Mouse (Mus musculus): ENCODE data around the gene Zfp575. TPM values are rescaled to one million over a fixed set of nuclear protein-coding genes. Genes with fewer than 3 reads are reported as not detected.
A peak's percentile ranks its signal among the peaks of the same experiment; 100 is the strongest.

Zfp575 gene
- total and polyA plus RNA-seq, 2 experiments from 2014 or later: 3.2 to 28.3 TPM

DNA sequence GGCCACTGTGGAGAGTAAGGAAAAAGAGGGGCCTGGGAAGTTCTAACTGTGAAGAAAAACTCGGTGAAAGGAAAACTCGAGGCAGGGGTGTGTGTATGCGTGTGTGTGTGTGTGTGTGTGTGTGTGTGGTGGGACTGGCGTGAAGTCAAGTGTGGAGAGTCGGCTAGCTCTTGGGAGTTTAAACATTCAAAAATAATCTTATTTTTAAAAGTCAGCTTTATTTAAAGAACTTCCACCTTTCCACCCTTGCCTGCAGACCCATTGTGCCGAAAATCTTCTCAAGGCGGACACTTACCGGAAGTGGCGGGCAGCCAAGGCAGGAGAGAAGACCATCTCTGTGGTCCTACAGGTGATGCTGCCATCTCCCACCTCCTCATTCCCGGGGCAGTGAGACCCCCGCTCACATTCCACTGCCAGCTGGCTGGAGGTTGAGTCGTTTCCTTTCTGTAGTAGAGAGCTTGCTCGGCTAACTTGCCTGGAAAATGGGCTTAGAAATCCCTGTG is 39.9 kb downstream of the Zfp575 start:
- 27% methylated on average over 13 of the region's 13 CpGs for whole genome bisulfite sequencing
- H3K9ac ChIP-seq (replicated peaks; ENCODE audit: low read length, poor library complexity, severe bottlenecking): peak overlapping the region; percentile 74
- no peaks in the 10 kb centered on the region for H3K9me3 ChIP-seq (ENCODE audit: low read length)
- ATAC-seq (ENCODE audit: low FRiP score) (peak; percentile 7; the same call in 1 of the 2 replicates), DNase-seq (ENCODE audit: low spot score) (no peak)
- H3K4me2 ChIP-seq (ENCODE audit: low read depth, low read length, poor library complexity, severe bottlenecking): peak overlapping the region; percentile 71
- H3K36me3 ChIP-seq (ENCODE audit: insufficient read depth, low read length): 0 out of 2 replicates have a peak, but pooled peaks cover 4% of the 10 kb centered on the region
- peaks cover 8% of the 10 kb centered on the region; the same call in 1 of the 2 replicates for H3K4me1 ChIP-seq (ENCODE audit: insufficient read depth, low read length)
- H3K27ac ChIP-seq (ENCODE audit: low read depth, low read length): 0 out of 2 replicates have a peak overlapping the region, but pooled peaks have one; percentile 38
- no peak for TF ChIP-seq CTCF (IDR thresholded peaks at IDR 0.05)
- H3K4me3 ChIP-seq (ENCODE audit: low read depth, low read length): peak overlapping the region; percentile 78
- H3K27me3 ChIP-seq (ENCODE audit: insufficient read depth, low read length): no peaks in the 10 kb centered on the region

- DNase-seq (ENCODE audit: low spot score): peak; percentile 100
- no peak for TF ChIP-seq CTCF (IDR thresholded peaks at IDR 0.05)
- Histone ChIP-seq H3K9ac (replicated peaks; ENCODE audit: low read length, poor library complexity, severe bottlenecking) (peak overlapping the region; percentile 74), H3K27me3 (ENCODE audit: insufficient read depth, low read length) (no peaks in the 10 kb centered on the region), H3K4me1 (ENCODE audit: insufficient read depth, low read length) (peaks cover 8% of the 10 kb centered on the region; the same call in 1 of the 2 replicates), H3K4me2 (ENCODE audit: low read depth, low read length, poor library complexity, severe bottlenecking) (peak overlapping the region; percentile 71), H3K4me3 (ENCODE audit: low read depth, low read length) (peak overlapping the region; percentile 78), H3K9me3 (ENCODE audit: low read length) (no peaks in the 10 kb centered on the region), H3K36me3 (ENCODE audit: insufficient read depth, low read length) (no peaks in the 10 kb centered on the region), H3K27ac (ENCODE audit: low read depth, low read length) (peak overlapping the region; percentile 57; the same call in 1 of the 2 replicates)
- ATAC-seq (ENCODE audit: low FRiP score): peak; percentile 98
- under 1% methylated on average over 54 of the region's 57 CpGs for WGBS
Observed at GRCm38 (mm10) chr7:24546634-24547389, 40.6 kb downstream of the Zfp575 start.

GRCm38 (mm10) chr7:24546068-24546614 is 41.3 kb downstream of the Zfp575 start, which contains the start of the genes Pinlyp and Xrcc1:
Gene Pinlyp, minus strand, starts transcription at chr7:24546118.
Gene Xrcc1, plus strand, starts transcription at chr7:24546289.
- Histone ChIP-seq H3K4me1 (ENCODE audit: insufficient read depth, low read length) (peaks cover 8% of the 10 kb centered on the region; the same call in 1 of the 2 replicates), H3K9me3 (ENCODE audit: low read length) (no peaks in the 10 kb centered on the region), H3K4me2 (ENCODE audit: low read depth, low read length, poor library complexity, severe bottlenecking) (peak within 1 kb of the TSS; percentile 71), H3K4me3 (ENCODE audit: low read depth, low read length) (peak within 1 kb of the TSS; percentile 78), H3K27ac (ENCODE audit: low read depth, low read length) (peak within 1 kb of the TSS; percentile 57; the same call in 1 of the 2 replicates), H3K27me3 (ENCODE audit: insufficient read depth, low read length) (no peaks in the 10 kb centered on the region), H3K9ac (replicated peaks; ENCODE audit: low read length, poor library complexity, severe bottlenecking) (peak within 1 kb of the TSS; percentile 74), H3K36me3 (ENCODE audit: insufficient read depth, low read length) (no peaks in the 10 kb centered on the region)
- ATAC-seq (ENCODE audit: low FRiP score) (peak; percentile 2; the same call in 1 of the 2 replicates), DNase-seq (ENCODE audit: low spot score) (no peak)
- 40% methylated on average over 13 of the region's 13 CpGs for WGBS
- no peak for TF ChIP-seq CTCF (IDR thresholded peaks at IDR 0.05)

GRCm38 (mm10) chr7:24544506-24544905 is 42.9 kb downstream of the Zfp575 start:
- H3K36me3 ChIP-seq (ENCODE audit: insufficient read depth, low read length): no peaks in the 10 kb centered on the region
- WGBS: 94% methylated on average over 2 of the region's 2 CpGs
- H3K4me1 ChIP-seq (ENCODE audit: insufficient read depth, low read length): peaks cover 8% of the 10 kb centered on the region; the same call in 1 of the 2 replicates
- H3K4me2 ChIP-seq (ENCODE audit: low read depth, low read length, poor library complexity, severe bottlenecking): no peak overlapping the region
- no peak overlapping the region for H3K9ac ChIP-seq (replicated peaks; ENCODE audit: low read length, poor library complexity, severe bottlenecking)
- H3K4me3 ChIP-seq (ENCODE audit: low read depth, low read length): no peak overlapping the region
- H3K27me3 ChIP-seq (ENCODE audit: insufficient read depth, low read length): no peaks in the 10 kb centered on the region
- H3K27ac ChIP-seq (ENCODE audit: low read depth, low read length): no peak overlapping the region
- DNase-seq (ENCODE audit: low spot score) (no peak), ATAC-seq (ENCODE audit: low FRiP score) (no peak)
- TF ChIP-seq CTCF (IDR thresholded peaks at IDR 0.05): peak; percentile 38
- no peaks in the 10 kb centered on the region for H3K9me3 ChIP-seq (ENCODE audit: low read length)

DNA sequence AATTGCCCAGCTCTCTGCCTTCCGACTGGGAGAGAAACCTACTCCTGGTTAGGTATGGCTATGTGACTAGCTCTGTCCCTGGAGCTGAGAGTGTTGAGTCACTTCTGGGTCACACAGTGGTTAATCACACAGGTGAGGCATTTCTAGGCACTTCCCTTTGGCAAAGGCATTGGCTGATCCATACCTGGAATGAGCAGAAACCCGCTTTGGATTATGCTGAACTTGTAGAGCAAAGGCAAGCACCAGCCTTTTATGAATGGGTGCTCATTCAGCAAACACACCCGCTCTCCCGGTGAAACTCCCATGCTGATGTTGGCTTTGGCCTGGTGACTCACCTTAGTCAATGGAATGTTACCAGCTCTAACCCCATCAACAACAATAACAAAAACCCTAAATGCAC is 47.8 kb downstream of the Zfp575 start:
- Histone ChIP-seq H3K4me1 (ENCODE audit: insufficient read depth, low read length) (no peaks in the 10 kb centered on the region), H3K9ac (replicated peaks; ENCODE audit: low read length, poor library complexity, severe bottlenecking) (no peak overlapping the region), H3K9me3 (ENCODE audit: low read length) (no peaks in the 10 kb centered on the region), H3K27me3 (ENCODE audit: insufficient read depth, low read length) (no peaks in the 10 kb centered on the region), H3K36me3 (ENCODE audit: insufficient read depth, low read length) (peaks cover 14% of the 10 kb centered on the region), H3K27ac (ENCODE audit: low read depth, low read length) (no peak overlapping the region), H3K4me2 (ENCODE audit: low read depth, low read length, poor library complexity, severe bottlenecking) (no peak overlapping the region), H3K4me3 (ENCODE audit: low read depth, low read length) (no peak overlapping the region)
- DNase-seq (ENCODE audit: low spot score) (no peak), ATAC-seq (ENCODE audit: low FRiP score) (no peak)
- 95% methylated on average over 4 of the region's 4 CpGs for WGBS
- TF ChIP-seq CTCF (IDR thresholded peaks at IDR 0.05): no peak
